Mouse (Mus musculus) MEL (cell line): ENCODE data around the gene Gm11037.

Source experiments
- BHLHE40 ChIP-seq: IDR thresholded peaks from 2 replicates; pipeline ENCODE4 v1.6.1; 2012; ENCODE audit warnings: low read depth, mild to moderate bottlenecking, inconsistent platforms, low read length, improper control_type of control experiment, borderline replicate concordance
- CTCF ChIP-seq, 3 experiments: IDR thresholded peaks in 2 of 3; conservative IDR thresholded peaks in 1 of 3; 2 replicates each; pipeline ENCODE4 v1.5.1; 2011 to 2012; ENCODE audit warnings: low read length in 3 of 3, low read depth in 2 of 3, mild to moderate bottlenecking in 2 of 3, improper control_type of control experiment in 1 of 3, inconsistent platforms in 1 of 3, mixed read lengths in 1 of 3, moderate library complexity in 1 of 3; ENCODE audit not compliant: control insufficient read depth in 1 of 3, insufficient read depth in 1 of 3, poor library complexity in 1 of 3, severe bottlenecking in 1 of 3
- ELF1 ChIP-seq: IDR thresholded peaks from 2 replicates; pipeline ENCODE4 v1.6.1; 2014; ENCODE audit warnings: low read depth, mild to moderate bottlenecking, inconsistent platforms, low read length, improper control_type of control experiment, moderate library complexity
- EP300 ChIP-seq, 2 experiments: IDR thresholded peaks; 2 replicates each; pipeline ENCODE4 v1.6.1; 2011; ENCODE audit warnings: improper control_type of control experiment in 2 of 2, low read length in 2 of 2, low read depth in 1 of 2, mild to moderate bottlenecking in 1 of 2
- HCFC1 ChIP-seq: IDR thresholded peaks from 2 replicates; pipeline ENCODE4 v1.6.1; 2012; ENCODE audit warnings: low read depth, mild to moderate bottlenecking, inconsistent platforms, low read length, improper control_type of control experiment, moderate library complexity
- MAX ChIP-seq: IDR thresholded peaks from 2 replicates; pipeline ENCODE4 v1.6.1; 2011; ENCODE audit warnings: low read length, improper control_type of control experiment
- MEF2A ChIP-seq: IDR thresholded peaks from 2 replicates; pipeline ENCODE4 v1.6.1; 2014; ENCODE audit warnings: low read depth, mild to moderate bottlenecking, inconsistent platforms, low read length, improper control_type of control experiment; ENCODE audit not compliant: poor library complexity, insufficient replicate concordance, severe bottlenecking; ENCODE audit errors: extremely low read depth
- MYB ChIP-seq: IDR thresholded peaks from 2 replicates; pipeline ENCODE4 v1.6.1; 2011; ENCODE audit warnings: mild to moderate bottlenecking, low read depth, low read length, improper control_type of control experiment
- POLR2A ChIP-seq, 2 experiments: IDR thresholded peaks; 2 replicates each; pipeline ENCODE4 v1.6.1; 2011 to 2012; ENCODE audit warnings: low read length in 2 of 2, mild to moderate bottlenecking in 2 of 2, control low read depth in 1 of 2, improper control_type of control experiment in 1 of 2, low read depth in 1 of 2, moderate library complexity in 1 of 2; ENCODE audit not compliant: control insufficient read depth in 1 of 2, insufficient read depth in 1 of 2, poor library complexity in 1 of 2
- UBTF ChIP-seq: IDR thresholded peaks from 2 replicates; pipeline ENCODE4 v1.6.1; 2012; ENCODE audit warnings: low read depth, mild to moderate bottlenecking, inconsistent platforms, low read length, improper control_type of control experiment, moderate library complexity, borderline replicate concordance; ENCODE audit not compliant: insufficient read depth
- ZC3H11A ChIP-seq: IDR thresholded peaks from 2 replicates; pipeline ENCODE4 v1.6.1; 2012; ENCODE audit warnings: low read depth, mild to moderate bottlenecking, inconsistent platforms, low read length, improper control_type of control experiment

DNA sequence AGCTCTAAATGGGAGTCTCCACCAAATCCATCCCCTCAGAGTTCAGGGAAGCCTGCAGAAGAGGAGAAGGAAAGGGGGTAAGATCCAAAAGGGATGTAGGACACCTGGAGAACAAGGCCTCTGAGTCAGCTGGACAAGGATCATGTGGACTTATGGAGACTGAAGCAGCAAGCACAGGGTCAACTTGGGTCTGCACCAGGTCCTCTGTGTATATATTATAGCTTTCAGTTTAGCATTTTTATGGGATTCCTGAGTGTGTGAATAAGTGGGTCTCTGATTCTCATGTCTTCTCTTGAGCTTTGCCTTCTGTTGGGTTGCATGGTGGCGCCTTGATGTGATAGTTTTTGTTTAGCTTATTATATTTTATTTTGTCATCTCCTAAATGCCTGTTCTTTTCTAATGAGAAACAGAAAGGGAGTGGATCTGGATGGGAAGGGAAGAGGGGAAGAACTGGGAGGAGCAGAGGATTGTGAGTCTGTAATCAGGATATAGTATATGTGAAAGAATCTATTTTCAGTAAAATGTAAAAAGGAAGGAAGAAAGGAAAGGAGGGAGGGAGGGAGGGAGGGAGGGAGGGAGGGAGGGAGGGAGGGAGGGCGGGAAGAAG lies 14.2 kb upstream of the Gm11037 start:
- TF ChIP-seq ELF1 (no peak), CTCF (IDR thresholded peaks at IDR 0.05 in 2 of 3, conservative IDR thresholded peaks at IDR 0.05 in 1 of 3; ENCODE audit: control insufficient read depth in 1 of 3, insufficient read depth in 1 of 3, low read depth in 2 of 3, low read length in 3 of 3, poor library complexity in 1 of 3, severe bottlenecking in 1 of 3) (no peak), MAX (no peak), BHLHE40 (no peak), POLR2A (IDR thresholded peaks at IDR 0.05; ENCODE audit: control insufficient read depth in 1 of 2, insufficient read depth in 1 of 2, low read depth in 1 of 2, low read length in 2 of 2, poor library complexity in 1 of 2) (no peak), MEF2A (no peak), HCFC1 (no peak), EP300 (IDR thresholded peaks at IDR 0.05; ENCODE audit: low read depth in 1 of 2, low read length in 2 of 2) (no peak), ZC3H11A (no peak), UBTF (no peak), MYB (no peak)
